Mouse (Mus musculus): ENCODE measurements around the gene Arfip2.

Arfip2 gene

GRCm38 (mm10) chr7:105640233-105640893, at the start of gene Arfip2, which contains the start of gene Gm45799:
Arfip2 (minus strand) TSS chr7:105640416.
Gm45799 (plus strand) TSS chr7:105640552.
- DNase-seq (ENCODE audit: low spot score), result peak; percentile 83

- no peak for DNase-seq (ENCODE audit: low spot score)
These were observed 45.5 kb upstream of the Arfip2 start for GRCm38 (mm10) chr7:105685541-105686197.

- peak; percentile 38 for DNase-seq (ENCODE audit: low spot score)
These were observed 10.6 kb upstream of the Arfip2 start, which contains the start of gene Dnhd1 for GRCm38 (mm10) chr7:105650639-105651435. Dnhd1 (plus strand) TSS chr7:105650827.

GRCm38 (mm10) chr7:105641936-105642335, 1.7 kb upstream of the Arfip2 start:
- no peak for DNase-seq (ENCODE audit: low spot score)

GRCm38 (mm10) chr7:105640894-105641255, 659 bp upstream of the Arfip2 start:
- DNase-seq (ENCODE audit: low spot score), result no peak

GRCm38 (mm10) chr7:105639756-105640155, 460 bp downstream of the Arfip2 start, which contains the start of gene Timm10b:
Timm10b (plus strand) TSS chr7:105640056.
- DNase-seq (ENCODE audit: low spot score), result no peak

- no peak for DNase-seq (ENCODE audit: low spot score)
These were observed 912 bp downstream of the Arfip2 start for GRCm38 (mm10) chr7:105639304-105639703.

- DNase-seq (ENCODE audit: low spot score), result no peak
These were observed 1.4 kb downstream of the Arfip2 start for GRCm38 (mm10) chr7:105638776-105639175.

GRCm38 (mm10) chr7:105635726-105636125, 4.5 kb downstream of the Arfip2 start:
- no peak for DNase-seq (ENCODE audit: low spot score)

- no peak for DNase-seq (ENCODE audit: low spot score)
These were observed 5.8 kb downstream of the Arfip2 start for GRCm38 (mm10) chr7:105634272-105634920.

GRCm38 (mm10) chr7:105633801-105634135, 6.4 kb downstream of the Arfip2 start:
- DNase-seq (ENCODE audit: low spot score), result no peak

GRCm38 (mm10) chr7:105633127-105633800, 7.0 kb downstream of the Arfip2 start, which contains the start of gene Trim3:
Trim3 (minus strand) TSS chr7:105633571.
- DNase-seq (ENCODE audit: low spot score), result peak; percentile 77

- no peak for DNase-seq (ENCODE audit: low spot score)
These were observed 7.7 kb downstream of the Arfip2 start for GRCm38 (mm10) chr7:105632551-105632972.

- no peak for DNase-seq (ENCODE audit: low spot score)
These were observed 11.6 kb downstream of the Arfip2 start for GRCm38 (mm10) chr7:105628633-105629032.

- no peak for DNase-seq (ENCODE audit: low spot score)
These were observed 14.8 kb downstream of the Arfip2 start for GRCm38 (mm10) chr7:105625397-105625796.

GRCm38 (mm10) chr7:105621646-105622292, 18.4 kb downstream of the Arfip2 start:
- DNase-seq (ENCODE audit: low spot score), result no peak

- no peak for DNase-seq (ENCODE audit: low spot score)
These were observed 19.2 kb downstream of the Arfip2 start for GRCm38 (mm10) chr7:105621053-105621452.

GRCm38 (mm10) chr7:105619701-105620100, 20.5 kb downstream of the Arfip2 start:
- DNase-seq (ENCODE audit: low spot score), result no peak

- DNase-seq (ENCODE audit: low spot score), result no peak
These were observed 22.4 kb downstream of the Arfip2 start for GRCm38 (mm10) chr7:105617810-105618209.

GRCm38 (mm10) chr7:105616561-105616960, 23.7 kb downstream of the Arfip2 start:
- no peak for DNase-seq (ENCODE audit: low spot score)

GRCm38 (mm10) chr7:105615720-105616119, 24.5 kb downstream of the Arfip2 start:
- no peak for DNase-seq (ENCODE audit: low spot score)

Data from ovary, postnatal 10 days (tissue).